Mouse (Mus musculus) embryonic facial prominence, embryonic 12.5 days (tissue): Measurements from ENCODE around the gene Rab25. TPM values are rescaled to one million over a fixed set of nuclear protein-coding genes. Genes with fewer than 3 reads are reported as not detected.

Experiments
- ATAC-seq: fragments of 200-750 bp; cut with Nextera tagmentation; 2 replicates; pipeline ENCODE4 v1.8.0; 2017; ENCODE audit not compliant: insufficient number of reproducible peaks, insufficient read depth, low FRiP score, low TSS enrichment
- H3K27ac ChIP-seq: fragments of 300-500 bp; sonication (generic); 2 replicates; pipeline ENCODE4 v1.5.1; 2016; ENCODE audit warnings: mild to moderate bottlenecking
- H3K27me3 ChIP-seq: fragments of 300-500 bp; sonication (generic); 2 replicates; pipeline ENCODE4 v1.6.1; 2016; ENCODE audit warnings: mild to moderate bottlenecking, moderate library complexity
- H3K36me3 ChIP-seq: fragments of 300-500 bp; sonication (generic); 2 replicates; pipeline ENCODE4 v1.6.1; 2016; ENCODE audit warnings: mild to moderate bottlenecking
- H3K4me1 ChIP-seq: fragments of 300-500 bp; sonication (generic); 2 replicates; pipeline ENCODE4 v1.6.1; 2016
- H3K4me2 ChIP-seq: fragments of 300-500 bp; sonication (generic); replicated peaks from 2 replicates; pipeline ENCODE4 v1.6.1; 2016; ENCODE audit warnings: mild to moderate bottlenecking, moderate library complexity
- H3K4me3 ChIP-seq: fragments of 300-500 bp; sonication (generic); 2 replicates; pipeline ENCODE4 v1.5.1; 2016; ENCODE audit warnings: mild to moderate bottlenecking
- H3K9ac ChIP-seq: fragments of 300-500 bp; sonication (generic); 2 replicates; pipeline ENCODE4 v1.6.1; 2016; ENCODE audit warnings: mild to moderate bottlenecking, moderate library complexity
- H3K9me3 ChIP-seq: fragments of 300-500 bp; sonication (generic); 2 replicates; pipeline ENCODE4 v1.6.1; 2016; ENCODE audit warnings: mild to moderate bottlenecking, moderate library complexity
- WGBS: fragments of 180-500 bp; shearing (Covaris S2); methylation state at CpG from one replicate; pipeline ENCODE4 v1.1.7; 2016; 5-methylcytosine and 5-hydroxymethylcytosine counted together
- polyA plus RNA-seq: library from polyadenylated mRNA; unstranded; fragments of >200 nt; fragmentation: Nextera tagmentation; extraction: Ambion mirVana; gene quantifications from 2 replicates; pipeline ENCODE4 v1.2.1, GENCODE M21; 2016

Gene Rab25
- polyA plus RNA-seq, 1 experiment from 2014 or later, result 5.5 TPM

GRCm38 (mm10) chr3:88518411-88518810, 29.7 kb downstream of the Rab25 start:
- WGBS, result 77% methylated on average over 4 of the region's 4 CpGs
- peaks cover 7% of the 10 kb centered on the region; the same call in 1 of the 2 replicates for H3K36me3 ChIP-seq
- no peak for ATAC-seq

GRCm38 (mm10) chr3:88516407-88516806, 31.7 kb downstream of the Rab25 start:
- Histone ChIP-seq H3K9me3 (no peaks in the 10 kb centered on the region), H3K9ac (no peak overlapping the region), H3K4me3 (no peak overlapping the region), H3K27ac (no peak overlapping the region), H3K4me1 (peaks cover 23% of the 10 kb centered on the region), H3K36me3 (no peaks in the 10 kb centered on the region), H3K4me2 (no peak overlapping the region), H3K27me3 (no peaks in the 10 kb centered on the region)
- ATAC-seq, result no peak
- 77% methylated on average over 2 of the region's 2 CpGs for WGBS

More at GRCm38 (mm10) chr3:88518411-88518810, 29.7 kb downstream of the Rab25 start:
- Histone ChIP-seq H3K9me3 (no peaks in the 10 kb centered on the region), H3K27me3 (no peaks in the 10 kb centered on the region), H3K4me1 (peaks cover 3% of the 10 kb centered on the region), H3K27ac (no peak overlapping the region), H3K4me2 (no peak overlapping the region), H3K4me3 (no peak overlapping the region), H3K9ac (no peak overlapping the region)

- Histone ChIP-seq H3K4me3 (no peak overlapping the region), H3K4me2 (no peak overlapping the region), H3K4me1 (peaks cover 32% of the 10 kb centered on the region), H3K36me3 (no peaks in the 10 kb centered on the region), H3K27me3 (no peaks in the 10 kb centered on the region), H3K9me3 (no peaks in the 10 kb centered on the region), H3K27ac (no peak overlapping the region), H3K9ac (no peak overlapping the region)
- 98% methylated on average over 2 of the region's 2 CpGs for WGBS
- ATAC-seq, result no peak
Measured at GRCm38 (mm10) chr3:88515095-88515386, 33.1 kb downstream of the Rab25 start.

- Histone ChIP-seq H3K27ac (no peak overlapping the region), H3K4me1 (peaks cover 35% of the 10 kb centered on the region), H3K9ac (no peak overlapping the region), H3K4me3 (no peak overlapping the region), H3K27me3 (no peaks in the 10 kb centered on the region), H3K4me2 (no peak overlapping the region), H3K9me3 (no peaks in the 10 kb centered on the region), H3K36me3 (no peaks in the 10 kb centered on the region)
- WGBS, result 79% methylated on average over 10 of the region's 10 CpGs
- ATAC-seq, result no peak
Measured at GRCm38 (mm10) chr3:88514231-88515094, 33.6 kb downstream of the Rab25 start.

GRCm38 (mm10) chr3:88513546-88514115, 34.5 kb downstream of the Rab25 start:
- Histone ChIP-seq H3K4me1 (peaks cover 39% of the 10 kb centered on the region), H3K4me2 (no peak overlapping the region), H3K27ac (peak overlapping the region; percentile 81), H3K36me3 (no peaks in the 10 kb centered on the region), H3K9ac (no peak overlapping the region), H3K4me3 (no peak overlapping the region), H3K27me3 (no peaks in the 10 kb centered on the region), H3K9me3 (no peaks in the 10 kb centered on the region)
- WGBS, result 75% methylated on average over 7 of the region's 7 CpGs
- no peak for ATAC-seq

- ATAC-seq, result no peak
- Histone ChIP-seq H3K36me3 (no peaks in the 10 kb centered on the region), H3K9me3 (no peaks in the 10 kb centered on the region), H3K9ac (no peak overlapping the region), H3K4me3 (no peak overlapping the region), H3K27ac (peak overlapping the region; percentile 81), H3K4me2 (peak overlapping the region; percentile 6; the same call in 1 of the 2 replicates), H3K4me1 (peaks cover 39% of the 10 kb centered on the region), H3K27me3 (no peaks in the 10 kb centered on the region)
- WGBS, result 29% methylated on average over 13 of the region's 15 CpGs
Measured at GRCm38 (mm10) chr3:88512896-88513545, 35.1 kb downstream of the Rab25 start.

- peaks cover 39% of the 10 kb centered on the region for H3K4me1 ChIP-seq
- H3K9me3 ChIP-seq, result no peaks in the 10 kb centered on the region
- H3K4me2 ChIP-seq, result peak overlapping the region; percentile 6; the same call in 1 of the 2 replicates
- 33% methylated on average over 6 of the region's 6 CpGs for WGBS
- ATAC-seq, result no peak
- peak overlapping the region; percentile 81 for H3K27ac ChIP-seq
- H3K9ac ChIP-seq, result no peak overlapping the region
- no peaks in the 10 kb centered on the region for H3K36me3 ChIP-seq
- no peak overlapping the region for H3K4me3 ChIP-seq
- no peaks in the 10 kb centered on the region for H3K27me3 ChIP-seq
Measured at GRCm38 (mm10) chr3:88512141-88512895, 35.8 kb downstream of the Rab25 start.

- Histone ChIP-seq H3K9ac (no peak overlapping the region), H3K9me3 (no peaks in the 10 kb centered on the region), H3K27ac (peak overlapping the region; percentile 81), H3K4me2 (no peak overlapping the region), H3K4me1 (peaks cover 39% of the 10 kb centered on the region), H3K27me3 (no peaks in the 10 kb centered on the region), H3K36me3 (no peaks in the 10 kb centered on the region), H3K4me3 (no peak overlapping the region)
- 43% methylated on average over 4 of the region's 4 CpGs for WGBS
- no peak for ATAC-seq
Measured at GRCm38 (mm10) chr3:88511559-88511958, 36.5 kb downstream of the Rab25 start.

- Histone ChIP-seq H3K9ac (0 out of 2 replicates have a peak overlapping the region, but pooled peaks have one; percentile 41), H3K4me2 (peak overlapping the region; percentile 51), H3K4me1 (peaks cover 43% of the 10 kb centered on the region), H3K9me3 (no peaks in the 10 kb centered on the region), H3K4me3 (peak overlapping the region; percentile 33; the same call in 1 of the 2 replicates), H3K27ac (peak overlapping the region; percentile 93), H3K27me3 (no peaks in the 10 kb centered on the region), H3K36me3 (no peaks in the 10 kb centered on the region)
- no peak for ATAC-seq
- WGBS, result 54% methylated on average over 13 of the region's 13 CpGs
Measured at GRCm38 (mm10) chr3:88510421-88511289, 37.4 kb downstream of the Rab25 start.

- H3K4me1 ChIP-seq, result peaks cover 51% of the 10 kb centered on the region
- peak within 1 kb of the TSS; percentile 93 for H3K27ac ChIP-seq
- no peaks in the 10 kb centered on the region for H3K27me3 ChIP-seq
- H3K4me3 ChIP-seq, result peak within 1 kb of the TSS; percentile 33
- no peaks in the 10 kb centered on the region for H3K36me3 ChIP-seq
- no peaks in the 10 kb centered on the region for H3K9me3 ChIP-seq
- H3K4me2 ChIP-seq, result peak within 1 kb of the TSS; percentile 51
- H3K9ac ChIP-seq, result peak within 1 kb of the TSS; percentile 41
- WGBS, result under 1% methylated on average over 30 of the region's 31 CpGs
- ATAC-seq, result peak; percentile 95
Measured at GRCm38 (mm10) chr3:88509692-88510420, 38.2 kb downstream of the Rab25 start, which contains the start of gene Lmna. Gene Lmna, minus strand, starts transcription at chr3:88509956.
